Mouse (Mus musculus) C2C12 (cell line): ENCODE data around the gene Gm45716. TPM values are rescaled to one million over a fixed set of nuclear protein-coding genes. Genes with fewer than 3 reads are reported as not detected.

ENCODE experiments used
- H3K27me3 ChIP-seq: one replicate; pipeline ENCODE4 v1.6.1; 2011; ENCODE audit not compliant: control insufficient read depth, insufficient read depth, insufficient read length
- H3K36me3 ChIP-seq: one replicate; pipeline ENCODE4 v1.6.1; 2011; ENCODE audit not compliant: control insufficient read depth, insufficient read depth
- H3K4me3 ChIP-seq: one replicate; pipeline ENCODE4 v1.5.1; 2011; ENCODE audit warnings: mild to moderate bottlenecking, control low read depth; ENCODE audit not compliant: poor library complexity, insufficient read depth, severe bottlenecking
- H3K79me2 ChIP-seq: one replicate; pipeline ENCODE4 v1.6.1; 2011; ENCODE audit not compliant: control insufficient read depth, insufficient read depth
- H3K79me3 ChIP-seq: one replicate; pipeline ENCODE4 v1.6.1; 2011; ENCODE audit warnings: low read depth, control low read depth
- H3ac ChIP-seq: one replicate; pipeline ENCODE3; 2011; ENCODE audit warnings: low read depth; ENCODE audit not compliant: control insufficient read depth, insufficient read length
- CEBPB ChIP-seq: IDR thresholded peaks from one replicate; pipeline ENCODE4 v1.6.1; 2011; ENCODE audit warnings: low read depth, mild to moderate bottlenecking, control low read depth, moderate library complexity
- CTCF ChIP-seq: IDR thresholded peaks from one replicate; pipeline ENCODE4 v1.5.1; 2011; ENCODE audit not compliant: control insufficient read depth, insufficient read depth, insufficient read length
- FOSL1 ChIP-seq: IDR thresholded peaks from one replicate; pipeline ENCODE4 v1.8.0; 2011; ENCODE audit warnings: mild to moderate bottlenecking, low read length; ENCODE audit not compliant: poor library complexity, insufficient read depth, severe bottlenecking
- MAX ChIP-seq: IDR thresholded peaks from one replicate; pipeline ENCODE4 v1.6.1; 2011; ENCODE audit warnings: mild to moderate bottlenecking, control low read depth
- MYOD1 ChIP-seq: IDR thresholded peaks from one replicate; pipeline ENCODE4 v1.6.1; 2011; ENCODE audit warnings: low read depth; ENCODE audit not compliant: control insufficient read depth, insufficient read length
- MYOG ChIP-seq: IDR thresholded peaks from one replicate; pipeline ENCODE4 v1.6.1; 2011; ENCODE audit not compliant: control insufficient read depth, insufficient read length; ENCODE audit errors: extremely low read depth
- USF1 ChIP-seq: IDR thresholded peaks from one replicate; pipeline ENCODE4 v1.6.1; 2011; ENCODE audit warnings: low read depth, mild to moderate bottlenecking, control low read depth, moderate library complexity
- polyA plus RNA-seq: library from polyadenylated mRNA; unstranded; fragments of >200 nt; fragmentation: generic; extraction: Trizol; gene quantifications from one replicate; pipeline ENCODE4 v1.2.1, GENCODE M21; 2012; ENCODE audit warnings: missing spikeins

Gene Gm45716
- polyA plus RNA-seq, 1 experiment = 22.9 TPM

GRCm38 (mm10) chr11:90220750-90221149 lies 33.3 kb downstream of the Gm45716 start:
- Histone ChIP-seq H3K4me3 (no peak overlapping the region), H3ac (no peak overlapping the region), H3K36me3 (no peaks in the 10 kb centered on the region), H3K79me2 (no peaks in the 10 kb centered on the region), H3K79me3 (no peaks in the 10 kb centered on the region), H3K27me3 (no peaks in the 10 kb centered on the region)
- TF ChIP-seq MYOD1 = no peak
- no peak for TF ChIP-seq CTCF
- TF ChIP-seq MYOG = no peak
- TF ChIP-seq FOSL1 = no peak
- TF ChIP-seq MAX = no peak
- no peak for TF ChIP-seq USF1
- no peak for TF ChIP-seq CEBPB

GRCm38 (mm10) chr11:90224914-90225470 lies 37.5 kb downstream of the Gm45716 start:
- H3K4me3 ChIP-seq = no peak overlapping the region
- H3K36me3 ChIP-seq = no peaks in the 10 kb centered on the region

GRCm38 (mm10) chr11:90227000-90227922 lies 39.8 kb downstream of the Gm45716 start:
- H3K79me2 ChIP-seq = no peaks in the 10 kb centered on the region
- TF ChIP-seq MYOG = no peak
- no peak for TF ChIP-seq CEBPB
- TF ChIP-seq USF1 = no peak
- no peak for TF ChIP-seq MAX
- no peak for TF ChIP-seq CTCF
- H3K27me3 ChIP-seq = no peaks in the 10 kb centered on the region
- no peaks in the 10 kb centered on the region for H3K79me3 ChIP-seq
- no peaks in the 10 kb centered on the region for H3K36me3 ChIP-seq
- H3ac ChIP-seq = no peak overlapping the region
- H3K4me3 ChIP-seq = no peak overlapping the region

More at GRCm38 (mm10) chr11:90224914-90225470, 37.5 kb downstream of the Gm45716 start:
- Histone ChIP-seq H3K79me3 (no peaks in the 10 kb centered on the region), H3K27me3 (no peaks in the 10 kb centered on the region), H3ac (no peak overlapping the region), H3K79me2 (no peaks in the 10 kb centered on the region)
- TF ChIP-seq MYOG (no peak), USF1 (no peak), FOSL1 (peak; percentile 77), MAX (peak; percentile 52), MYOD1 (peak; percentile 19), CTCF (no peak), CEBPB (no peak)

- Histone ChIP-seq H3K79me2 (no peaks in the 10 kb centered on the region), H3K4me3 (no peak overlapping the region), H3ac (no peak overlapping the region), H3K79me3 (no peaks in the 10 kb centered on the region), H3K36me3 (no peaks in the 10 kb centered on the region), H3K27me3 (no peaks in the 10 kb centered on the region)
- no peak for TF ChIP-seq CEBPB
- TF ChIP-seq MYOG = no peak
- no peak for TF ChIP-seq USF1
- TF ChIP-seq MYOD1 = no peak
- TF ChIP-seq MAX = peak; percentile 72
- TF ChIP-seq FOSL1 = peak; percentile 68
- TF ChIP-seq CTCF = no peak
Observed at GRCm38 (mm10) chr11:90228251-90228949, 40.9 kb downstream of the Gm45716 start.

- no peak overlapping the region for H3K4me3 ChIP-seq
- H3ac ChIP-seq = no peak overlapping the region
- no peaks in the 10 kb centered on the region for H3K36me3 ChIP-seq
- H3K79me2 ChIP-seq = no peaks in the 10 kb centered on the region
- no peaks in the 10 kb centered on the region for H3K79me3 ChIP-seq
- H3K27me3 ChIP-seq = no peaks in the 10 kb centered on the region
- TF ChIP-seq CTCF = no peak
- TF ChIP-seq MYOG = no peak
- no peak for TF ChIP-seq CEBPB
- TF ChIP-seq MAX = no peak
- TF ChIP-seq MYOD1 = no peak
Observed at GRCm38 (mm10) chr11:90229800-90230199, 42.3 kb downstream of the Gm45716 start.
